Mouse (Mus musculus) thymus, postnatal 36 days (tissue): ENCODE measurements around the gene Cela2a.

ENCODE experiments used
- DNase-seq, 2 experiments: peaks; one replicate each; pipeline ENCODE4 v3.0.0; 2022; ENCODE audit warnings: mixed read lengths in 2 of 2

Cela2a gene

DNA sequence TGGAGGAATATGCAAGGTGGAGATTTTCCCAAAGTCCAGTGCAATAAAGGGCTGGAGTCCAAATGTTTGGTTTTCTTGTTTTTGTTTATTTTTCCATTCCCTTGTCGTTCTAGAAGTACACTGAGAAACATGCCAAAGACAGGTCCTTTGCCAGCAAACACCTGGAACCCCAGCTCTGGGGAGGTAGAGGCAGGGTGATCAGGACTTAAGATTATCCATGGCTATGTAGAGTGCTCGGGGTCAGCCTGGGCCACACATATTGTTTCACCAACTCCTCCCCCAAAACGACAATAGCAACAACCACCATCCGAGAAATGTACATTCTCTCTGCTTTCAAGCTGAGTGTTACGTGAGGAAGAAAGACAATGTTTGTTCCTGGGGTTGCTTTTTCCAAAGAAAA lies at the start of gene Cela2a:
Gene Cela2a (minus strand): TSS at position 101 of the 400 bp plus-strand sequence.
- no peak for DNase-seq

GRCm38 (mm10) chr4:141875481-141876108 lies 49.6 kb upstream of the Cela2a start:
- DNase-seq: no peak

DNA sequence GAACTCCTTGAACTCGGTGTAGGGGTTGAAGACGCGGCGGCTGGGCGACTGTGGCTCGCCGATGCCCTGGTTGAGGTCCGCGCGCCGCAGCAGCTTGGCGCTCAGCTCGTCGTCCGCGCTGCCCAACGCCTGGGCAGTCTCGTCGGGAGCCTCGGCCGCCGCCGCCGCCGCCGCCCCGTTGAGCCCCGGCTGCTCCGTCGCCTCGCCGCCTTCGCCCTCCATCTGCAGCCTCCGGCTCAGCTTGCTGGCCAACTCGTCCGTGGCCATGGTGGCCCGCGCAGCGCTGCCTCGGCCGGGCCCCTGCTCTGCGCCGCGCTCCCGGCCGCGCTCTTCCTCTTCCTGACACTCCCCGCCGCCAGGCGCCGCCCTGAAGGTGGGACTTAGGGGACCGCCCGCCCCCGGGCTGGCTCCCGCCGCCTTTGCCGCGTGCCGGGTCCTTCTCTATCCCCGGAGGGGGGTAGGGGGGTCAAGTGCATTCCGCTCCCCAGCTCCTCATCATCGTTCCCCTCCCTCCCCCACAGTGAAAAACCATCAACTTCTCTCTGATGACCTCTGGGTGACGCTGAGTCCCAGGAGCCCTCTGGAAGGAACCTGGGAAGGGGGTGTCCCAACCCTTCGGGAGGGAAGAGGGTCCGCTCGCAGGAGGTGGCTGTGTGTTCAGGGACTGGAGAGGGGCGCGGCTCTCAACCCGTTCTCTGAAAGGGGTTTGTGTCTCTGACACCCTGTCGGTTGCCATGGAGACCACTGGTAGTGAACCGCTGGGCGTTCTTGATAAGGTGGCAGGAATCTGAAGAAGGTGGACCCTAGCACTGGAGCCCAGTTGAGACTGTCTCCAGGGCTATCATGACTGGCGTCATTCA lies 48.9 kb upstream of the Cela2a start, which contains the start of gene Efhd2:
Gene Efhd2 (minus strand): TSS at position 320 of the 860 bp plus-strand sequence.
- peak; percentile 78 to 81 for DNase-seq

GRCm38 (mm10) chr4:141874111-141874600 lies 48.2 kb upstream of the Cela2a start:
- DNase-seq: no peak

DNA sequence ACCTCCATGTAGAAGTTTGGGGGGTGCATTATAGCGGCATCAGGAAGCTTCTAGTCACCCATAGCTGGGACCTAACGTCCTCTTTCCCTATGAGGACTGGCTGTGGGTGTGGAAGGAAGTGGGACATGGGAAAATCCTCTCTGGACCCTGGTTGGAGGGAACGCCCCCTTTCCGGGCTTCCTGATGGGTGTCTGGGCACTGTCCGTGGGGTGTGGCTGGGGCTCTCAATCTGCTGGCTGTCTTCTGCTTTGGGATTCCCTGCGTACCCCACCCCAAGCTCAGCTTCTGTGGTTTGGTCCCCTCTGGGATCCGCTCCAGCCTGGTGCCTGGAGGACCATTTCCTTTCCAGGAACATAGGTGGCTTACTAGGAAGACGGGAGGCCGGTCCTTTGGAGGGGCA lies 47.0 kb upstream of the Cela2a start:
- DNase-seq: no peak

GRCm38 (mm10) chr4:141871909-141872308 lies 45.9 kb upstream of the Cela2a start:
- DNase-seq: no peak

- DNase-seq: no peak
Measured at GRCm38 (mm10) chr4:141871333-141871725, 45.4 kb upstream of the Cela2a start.

GRCm38 (mm10) chr4:141870666-141871332 lies 44.8 kb upstream of the Cela2a start:
- no peak for DNase-seq

DNA sequence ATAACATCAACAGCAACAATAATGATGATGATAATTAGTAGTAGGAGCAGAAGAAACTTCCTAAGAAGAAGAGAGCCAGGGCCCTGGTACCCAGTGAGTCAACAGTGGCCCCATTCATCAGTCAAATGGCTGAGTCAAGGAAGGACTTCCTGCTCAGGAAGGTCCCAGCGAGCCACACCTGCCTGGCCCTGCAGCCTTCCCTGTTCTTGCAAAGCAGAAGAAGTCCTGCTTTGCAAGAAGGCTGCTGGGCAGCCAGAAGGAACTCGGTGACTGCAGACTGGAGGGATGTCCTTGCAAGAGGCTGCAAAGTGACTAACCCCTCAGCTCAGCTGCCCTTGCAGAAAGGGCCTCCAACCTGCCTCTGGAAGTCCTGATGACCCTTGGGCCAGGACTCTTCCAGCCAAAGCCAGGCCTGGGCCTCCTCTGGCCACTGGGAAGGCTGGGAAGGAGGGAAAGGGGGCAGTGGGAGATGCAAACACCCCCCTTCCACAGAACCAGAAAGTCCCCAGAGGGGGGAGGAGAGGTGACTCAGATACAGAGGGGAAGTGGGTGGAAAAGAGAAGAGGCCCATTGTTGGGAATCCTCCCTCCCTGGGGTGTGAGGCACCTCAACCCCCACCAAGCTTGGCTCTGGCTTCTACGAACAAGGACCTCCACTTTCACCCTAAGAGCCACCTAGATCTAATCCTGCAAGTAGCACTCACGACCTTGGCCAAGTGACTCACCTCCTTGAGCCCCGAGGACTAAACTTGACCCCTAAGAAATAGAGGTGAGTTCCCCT lies 43.7 kb upstream of the Cela2a start:
- DNase-seq: no peak

GRCm38 (mm10) chr4:141868051-141868450 lies 42.1 kb upstream of the Cela2a start:
- no peak for DNase-seq

DNA sequence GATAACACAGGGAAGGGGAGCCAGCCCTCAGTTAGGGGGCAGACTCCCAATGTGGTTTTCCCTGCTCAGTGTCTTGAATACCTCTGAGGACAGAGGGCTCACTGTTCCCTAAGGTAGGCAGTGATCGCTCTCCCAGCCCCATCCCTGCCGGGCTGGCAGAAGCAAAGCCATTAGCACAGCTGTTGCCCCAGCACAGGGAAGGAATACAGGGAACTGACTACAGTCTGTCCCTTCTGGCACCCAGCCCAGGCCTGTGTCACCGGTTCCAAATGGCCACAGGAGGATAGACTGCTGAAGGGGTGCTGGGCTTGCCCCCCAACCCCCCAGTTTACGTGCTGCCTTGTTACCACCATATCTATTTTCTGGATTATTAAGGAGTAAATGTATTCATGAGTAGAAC lies 41.5 kb upstream of the Cela2a start:
- DNase-seq: no peak

DNA sequence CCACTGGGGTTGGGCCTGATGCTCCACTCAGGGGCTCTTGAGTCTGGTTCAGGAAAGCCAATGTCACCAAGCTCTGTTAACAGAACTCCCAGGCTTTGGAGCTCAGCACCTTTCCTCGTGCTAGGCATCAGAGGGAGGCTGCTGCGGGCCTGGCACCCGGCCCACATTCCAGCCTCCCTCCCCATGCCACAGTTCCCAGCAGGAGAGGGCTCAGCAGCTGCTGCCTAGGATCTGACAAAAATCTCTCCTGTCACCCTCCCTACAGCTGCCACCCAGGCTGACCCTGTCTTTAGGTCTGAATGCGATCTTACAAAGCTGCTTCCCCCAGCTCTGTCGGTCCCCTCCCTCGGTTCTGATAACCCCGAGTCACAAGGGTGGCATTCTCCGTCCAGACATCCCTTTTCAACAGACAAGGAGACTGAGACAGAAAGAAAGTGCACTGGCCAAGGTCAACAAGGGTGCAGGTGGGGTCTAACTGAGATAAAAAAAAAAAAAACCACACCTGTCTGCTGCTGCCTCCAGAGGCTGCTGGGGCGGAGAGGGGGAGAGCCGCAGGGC lies 41.1 kb upstream of the Cela2a start:
- DNase-seq: no peak

- DNase-seq: no peak
Measured at GRCm38 (mm10) chr4:141865600-141865999, 39.6 kb upstream of the Cela2a start.

DNA sequence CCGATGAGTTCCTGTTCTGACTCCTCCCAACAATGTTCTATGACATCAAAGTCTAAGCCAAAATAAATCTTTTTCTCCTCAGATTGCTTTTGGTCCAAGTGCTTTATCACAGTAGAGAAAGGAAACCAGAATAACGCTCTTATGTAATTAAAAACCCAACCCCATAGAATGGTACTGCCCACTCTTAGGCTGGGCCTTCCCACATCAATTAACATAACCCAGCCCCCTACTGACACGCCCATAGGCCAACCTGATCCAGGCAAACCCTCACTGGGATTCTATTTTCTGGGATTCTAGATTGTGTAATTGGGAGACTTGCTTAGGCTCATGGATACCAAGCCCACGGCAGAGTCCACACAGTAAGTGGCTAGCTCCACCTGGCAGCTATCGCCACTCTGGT lies 39.0 kb upstream of the Cela2a start:
- DNase-seq: no peak

DNA sequence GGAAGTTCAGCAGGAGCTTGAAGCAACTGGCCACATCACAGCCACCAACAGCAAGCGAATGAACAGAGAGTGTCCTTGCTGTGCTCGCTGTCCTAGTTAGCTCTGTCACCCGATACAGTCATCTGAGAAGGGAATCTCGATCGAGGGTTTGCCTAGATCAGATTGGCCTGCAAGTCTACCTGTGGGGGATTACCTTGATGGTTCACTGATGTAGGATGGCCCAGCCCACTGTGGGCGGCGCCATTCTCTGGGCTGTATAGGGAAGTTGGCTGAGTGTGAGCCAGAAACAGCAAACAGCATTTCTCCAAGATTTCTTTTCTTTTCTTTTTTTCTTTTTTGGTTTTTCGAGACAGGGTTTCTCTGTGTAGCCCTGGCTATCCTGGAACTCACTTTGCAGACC lies 38.5 kb upstream of the Cela2a start:
- no peak for DNase-seq

DNA sequence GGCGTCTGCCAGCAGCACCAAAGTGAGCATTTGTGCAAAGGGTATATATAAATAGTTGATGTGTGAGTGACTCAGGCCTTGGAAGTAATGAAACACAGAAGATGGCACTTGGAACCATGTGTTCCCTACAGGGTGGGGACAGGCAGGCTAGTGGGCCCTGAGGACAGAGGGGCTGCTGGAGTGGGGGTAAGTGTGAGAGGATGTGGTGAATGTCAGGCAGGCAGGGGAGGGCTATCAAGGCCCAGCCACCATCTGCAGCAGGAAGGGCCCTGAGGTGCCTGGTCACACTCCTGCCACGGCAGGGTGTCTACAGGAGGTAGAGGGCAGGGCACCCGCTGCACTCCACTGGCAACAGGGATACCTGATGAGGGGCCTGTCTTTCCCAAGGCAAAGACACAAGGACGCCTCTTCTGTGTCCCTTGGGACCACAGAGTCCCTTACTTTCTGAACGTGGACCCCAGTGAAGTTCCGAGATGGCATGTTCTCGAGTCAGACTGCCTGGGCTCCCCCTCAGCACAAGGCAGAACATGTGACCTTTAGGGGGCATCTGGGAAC lies 37.8 kb upstream of the Cela2a start:
- DNase-seq: no peak

GRCm38 (mm10) chr4:141862867-141863266 lies 36.9 kb upstream of the Cela2a start:
- no peak for DNase-seq

GRCm38 (mm10) chr4:141861591-141862295 lies 35.8 kb upstream of the Cela2a start:
- no peak for DNase-seq

GRCm38 (mm10) chr4:141860246-141860841 lies 34.4 kb upstream of the Cela2a start:
- DNase-seq: no peak

- no peak for DNase-seq
Measured at GRCm38 (mm10) chr4:141859351-141859750, 33.4 kb upstream of the Cela2a start.

DNA sequence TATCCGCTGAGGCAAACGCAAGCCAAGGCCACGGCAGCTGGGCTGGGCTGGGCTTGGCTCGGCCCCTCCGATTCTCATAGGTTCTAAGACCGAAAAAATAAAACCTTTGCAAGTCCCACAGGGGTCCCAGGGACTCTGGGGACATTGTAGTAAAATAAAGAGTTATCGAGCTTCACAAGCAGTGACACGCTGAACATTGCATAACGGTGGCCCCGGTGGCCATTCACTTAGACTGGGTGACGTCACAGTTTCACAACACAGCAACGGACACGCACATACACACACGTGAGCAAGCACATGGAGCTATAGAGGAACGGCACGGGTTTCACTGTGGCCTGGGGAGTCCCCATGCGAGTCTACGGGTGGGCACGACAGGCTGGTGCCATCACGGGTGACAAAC lies 32.5 kb upstream of the Cela2a start:
- no peak for DNase-seq
